Mouse (Mus musculus): ENCODE measurements around the gene Sub1.

Sub1 gene

DNA sequence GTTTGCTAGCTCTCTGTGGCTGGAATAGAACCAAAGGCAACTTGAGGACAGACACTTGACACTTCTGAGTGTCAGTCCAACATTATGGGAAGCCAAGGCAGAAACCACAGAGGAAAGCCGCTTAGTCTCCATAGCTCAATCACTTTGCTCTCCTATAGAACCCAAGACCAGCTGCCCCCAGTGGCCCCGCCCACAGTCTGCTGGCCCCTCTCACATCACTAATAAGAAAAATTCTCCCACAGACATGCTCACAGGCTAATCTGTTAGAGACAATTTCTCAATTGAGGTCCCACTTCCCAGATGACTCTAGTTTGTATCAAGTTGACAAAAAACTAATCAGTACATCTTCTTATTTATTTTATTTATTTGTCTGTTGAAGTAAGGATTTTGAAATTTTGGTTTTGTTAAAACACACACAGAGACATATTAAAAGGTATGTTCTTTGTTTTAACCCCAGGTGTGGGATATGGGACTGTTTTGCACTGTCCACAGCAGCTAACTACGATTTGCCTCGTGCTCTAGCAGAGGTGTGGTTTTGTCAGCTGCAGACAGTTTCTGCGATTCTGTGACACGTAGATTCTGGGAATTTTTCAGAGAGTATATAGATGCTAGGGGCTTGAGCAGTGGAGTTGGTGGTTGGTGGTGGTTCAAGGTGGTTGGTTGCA is 16.9 kb upstream of the Sub1 start:
- DNase-seq (ENCODE audit: low read depth, low spot score): no peak

DNA sequence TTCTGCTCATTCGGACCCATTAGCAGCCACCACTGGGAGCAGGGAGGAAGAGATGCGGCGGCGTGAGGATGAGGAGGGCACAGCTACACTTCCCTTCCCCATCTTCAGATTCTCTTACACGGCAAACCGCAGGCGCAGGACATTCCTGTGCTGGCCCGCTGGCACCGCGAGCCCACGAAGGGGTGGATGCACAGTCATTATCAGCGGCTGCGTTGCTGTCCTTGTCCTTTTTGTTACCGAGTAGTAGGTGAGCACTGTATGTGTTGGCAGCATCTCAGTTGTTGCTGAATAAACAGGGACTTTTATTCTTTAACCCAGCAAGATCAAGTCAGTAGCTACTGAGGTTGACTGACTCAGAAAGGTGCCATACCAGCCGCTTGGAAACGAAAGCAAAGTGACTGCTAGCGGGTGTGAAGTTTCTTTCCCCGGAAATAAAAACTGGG is 13.8 kb upstream of the Sub1 start:
- DNase-seq (ENCODE audit: low read depth, low spot score): no peak

DNA sequence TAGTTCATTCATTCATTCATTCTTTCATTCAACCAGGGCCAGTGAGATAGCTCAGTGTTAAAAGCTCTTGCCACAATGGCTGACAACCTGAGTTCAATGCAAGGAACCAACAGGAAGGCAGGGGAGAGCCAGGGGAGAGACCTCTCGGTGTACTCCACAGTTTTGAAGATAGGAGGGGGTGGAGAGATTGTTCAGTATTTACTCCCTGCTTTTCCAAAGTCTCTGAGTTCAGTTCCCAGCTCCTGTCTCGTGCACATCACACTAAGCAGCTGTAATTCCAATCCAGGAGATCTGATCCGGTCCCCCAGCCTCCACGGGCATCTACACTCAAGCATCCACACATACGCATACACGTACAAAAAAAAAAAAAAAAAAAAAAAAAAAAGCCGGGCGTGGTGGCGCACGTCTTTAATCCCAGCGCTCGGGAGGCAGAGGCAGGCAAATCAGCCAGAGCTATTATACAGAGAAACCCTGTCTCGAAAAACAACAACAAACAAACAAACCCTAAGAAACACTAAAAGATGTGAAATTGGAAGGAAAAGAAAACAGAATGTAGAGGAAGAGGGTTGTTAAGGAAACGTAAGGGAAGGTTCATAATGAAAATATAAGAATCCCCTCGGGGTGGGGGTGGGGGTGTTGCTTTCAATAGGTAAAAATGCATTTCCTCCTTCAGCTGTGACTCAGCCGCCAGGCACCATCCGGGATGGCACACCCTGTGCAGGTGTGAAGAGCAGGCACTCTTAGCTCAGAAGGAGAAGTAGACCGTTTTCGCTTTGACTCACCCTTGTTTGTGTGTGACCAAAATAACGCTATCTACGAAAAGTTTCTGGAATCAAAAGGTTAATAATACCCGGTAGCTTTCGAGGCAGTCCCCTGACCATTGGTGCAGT is 13.2 kb upstream of the Sub1 start:
- DNase-seq (ENCODE audit: low read depth, low spot score): no peak

DNA sequence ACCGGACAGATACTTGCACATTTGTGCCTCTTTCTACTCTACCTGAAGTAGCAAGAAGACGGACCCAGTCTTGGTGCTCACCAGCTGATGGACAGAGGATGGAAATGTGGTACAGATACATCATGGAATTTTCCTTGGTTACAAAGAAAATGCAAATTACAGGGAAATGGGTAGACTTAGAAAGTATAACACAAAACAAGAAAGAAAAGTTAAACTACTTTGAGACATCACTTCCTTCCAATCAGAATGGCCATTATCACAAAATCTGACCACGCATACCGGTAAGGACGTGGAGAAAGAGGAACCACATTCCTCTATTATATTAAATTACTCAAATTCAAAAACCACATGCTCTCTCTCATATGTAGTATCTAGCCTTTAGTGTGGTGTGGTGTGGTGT is 12.1 kb upstream of the Sub1 start:
- DNase-seq (ENCODE audit: low read depth, low spot score): no peak

DNA sequence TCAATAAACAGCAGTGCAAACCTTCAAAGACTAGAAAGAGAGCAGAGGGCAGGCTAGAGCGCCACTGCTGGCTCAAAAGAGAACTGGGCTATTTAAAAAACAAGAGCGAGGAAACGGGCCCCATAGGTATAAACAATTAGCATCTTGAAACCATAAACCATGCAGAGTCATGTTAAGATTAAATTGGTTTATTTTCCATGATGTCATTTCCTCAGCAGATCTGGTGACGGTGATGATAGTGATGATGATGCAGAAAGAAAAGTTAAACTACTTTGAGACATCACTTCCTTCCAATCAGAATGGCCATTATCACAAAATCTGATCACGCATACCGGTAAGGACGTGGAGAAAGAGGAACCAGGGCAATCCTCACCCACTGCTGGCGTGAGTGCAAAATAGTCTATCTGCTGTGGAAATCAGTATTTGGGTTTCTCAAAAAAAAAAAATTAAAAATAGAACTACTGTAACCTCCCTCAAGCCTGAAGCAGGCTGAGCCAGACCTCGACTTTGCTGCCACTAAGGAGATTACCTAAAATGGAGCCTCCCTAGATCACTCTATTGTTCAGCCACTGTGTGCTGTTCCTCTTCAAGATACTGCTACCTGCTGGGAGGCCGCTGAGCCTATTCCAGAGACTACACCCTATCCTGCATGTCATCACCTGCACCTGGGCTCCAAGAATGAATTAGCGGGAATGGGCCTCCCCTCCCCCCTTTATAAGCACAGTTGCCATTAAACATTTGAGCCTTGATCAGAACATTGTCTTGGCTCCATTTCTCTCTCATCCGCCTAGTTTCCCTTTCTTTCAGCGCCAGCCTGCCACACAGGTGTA is 11.4 kb upstream of the Sub1 start:
- no peak for DNase-seq (ENCODE audit: low read depth, low spot score)

DNA sequence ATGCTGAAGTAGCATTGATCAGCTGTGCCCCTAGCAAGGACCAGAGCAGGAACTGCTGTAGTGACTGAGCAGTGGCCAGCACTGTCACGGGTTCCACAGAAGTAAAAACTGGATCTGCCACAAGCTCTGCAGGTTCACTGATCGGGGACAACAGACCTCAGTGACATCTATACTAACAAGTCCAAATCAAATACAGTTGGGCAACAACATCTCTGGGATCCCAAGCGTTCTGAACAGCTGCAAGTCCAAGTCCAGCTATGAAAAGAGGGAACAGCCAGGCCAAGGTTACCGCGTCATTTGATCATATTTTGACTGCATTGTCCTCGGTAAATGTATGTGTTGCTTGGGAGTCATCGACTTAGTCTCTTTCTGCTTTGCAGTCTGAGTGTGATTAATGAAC is 10.6 kb upstream of the Sub1 start:
- no peak for DNase-seq (ENCODE audit: low read depth, low spot score)

DNA sequence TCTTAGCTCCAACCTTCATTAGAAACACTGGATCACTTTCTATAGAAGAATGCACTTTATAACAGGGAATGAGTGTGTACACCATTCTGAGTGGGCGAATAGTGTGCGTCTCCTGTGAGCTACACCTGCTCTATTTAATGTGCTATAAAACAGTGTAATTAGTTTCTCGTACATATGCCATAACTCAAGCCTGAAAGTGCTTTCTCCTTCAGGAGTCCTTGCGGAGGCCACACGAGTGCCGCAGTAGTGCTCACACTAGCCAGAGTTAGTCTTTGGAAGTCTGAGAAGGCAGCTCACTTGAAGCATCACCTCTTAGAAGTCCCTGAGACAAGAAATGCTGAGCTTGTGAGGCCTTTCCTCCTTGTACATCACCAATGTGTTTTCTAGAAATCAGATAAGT is 9.4 kb upstream of the Sub1 start:
- no peak for DNase-seq (ENCODE audit: low read depth, low spot score)

DNA sequence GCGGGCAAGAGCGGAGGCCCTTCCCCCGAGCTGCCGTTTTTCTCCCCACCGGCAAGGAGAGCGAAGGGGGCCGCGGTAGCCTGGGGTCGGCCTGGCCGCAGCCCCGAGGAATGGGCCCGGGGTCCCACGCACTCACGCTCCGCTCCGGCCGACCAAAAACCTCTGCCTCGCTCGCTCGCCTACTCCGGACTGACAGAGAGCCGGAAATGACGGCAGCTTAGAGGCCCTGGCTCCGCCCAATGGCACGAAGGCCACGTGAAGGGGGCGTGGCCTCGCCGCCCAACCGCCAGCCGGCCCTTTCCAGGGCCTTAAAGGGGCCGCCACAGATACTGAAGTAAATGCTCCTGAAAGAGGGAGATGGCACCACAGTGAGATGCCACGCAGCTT is 975 bp downstream of the Sub1 start:
- DNase-seq (ENCODE audit: low read depth, low spot score): peak; percentile 79

DNA sequence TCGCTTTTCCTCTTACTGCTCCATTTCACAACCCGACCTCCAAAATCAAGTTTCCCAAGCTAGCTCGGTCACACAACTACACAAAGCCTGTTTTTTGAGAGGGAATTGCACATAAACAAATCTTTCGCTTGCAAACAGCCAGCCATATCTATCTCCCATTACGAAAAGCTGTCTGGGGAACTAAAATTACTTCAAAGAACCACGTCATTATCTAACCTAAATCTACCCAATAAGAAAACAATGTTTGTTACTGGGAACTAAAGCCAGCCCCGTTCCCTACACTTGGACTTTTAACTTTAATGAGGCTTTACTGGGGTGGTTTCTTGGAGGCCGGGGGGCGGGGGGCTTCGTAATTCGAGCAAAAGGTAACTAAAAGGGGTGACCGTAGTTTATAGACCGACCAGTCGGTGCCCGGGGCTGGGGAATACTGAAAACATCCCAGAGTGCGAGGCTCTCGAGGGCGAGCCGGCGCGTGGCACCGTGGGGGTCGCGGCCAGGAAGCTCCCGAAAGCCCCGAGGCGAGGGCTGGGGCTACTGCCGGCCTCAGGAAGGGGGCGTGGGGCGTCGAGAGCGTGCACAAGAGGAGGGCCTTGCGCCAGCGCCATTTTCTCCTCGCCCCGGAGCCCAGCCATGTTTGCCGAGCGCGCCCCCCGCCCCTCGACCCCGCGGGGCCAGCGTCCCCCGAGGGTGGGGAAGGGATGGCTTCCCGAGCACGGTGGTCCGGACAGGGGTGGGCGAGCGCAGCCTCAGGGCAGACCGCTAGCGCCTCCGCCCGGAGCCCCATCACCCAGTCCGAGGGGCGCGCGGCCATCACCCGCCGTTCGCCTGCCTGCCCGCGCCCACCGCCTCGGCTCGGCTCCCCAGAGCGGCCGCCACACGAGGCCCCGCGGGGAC is 1.6 kb downstream of the Sub1 start:
- DNase-seq (ENCODE audit: low read depth, low spot score): no peak

DNA sequence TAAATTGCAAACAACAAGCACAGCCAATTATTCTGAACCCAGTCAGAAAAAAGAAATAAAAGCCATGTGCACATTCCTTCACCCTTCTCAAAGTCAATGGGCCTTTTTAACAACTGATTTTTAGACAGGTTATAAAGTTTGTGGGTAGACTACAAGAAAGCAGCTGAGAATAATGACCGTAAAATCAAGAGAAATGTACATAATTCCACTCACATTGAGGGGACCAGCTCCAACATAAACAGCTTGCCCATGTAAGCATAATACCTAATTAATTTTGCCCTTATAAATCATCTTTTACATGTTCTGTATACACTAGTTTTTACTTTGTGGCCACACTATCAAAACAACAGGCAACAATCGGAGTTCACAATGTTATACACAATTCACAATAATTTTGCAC is 2.8 kb downstream of the Sub1 start:
- no peak for DNase-seq (ENCODE audit: low read depth, low spot score)

DNA sequence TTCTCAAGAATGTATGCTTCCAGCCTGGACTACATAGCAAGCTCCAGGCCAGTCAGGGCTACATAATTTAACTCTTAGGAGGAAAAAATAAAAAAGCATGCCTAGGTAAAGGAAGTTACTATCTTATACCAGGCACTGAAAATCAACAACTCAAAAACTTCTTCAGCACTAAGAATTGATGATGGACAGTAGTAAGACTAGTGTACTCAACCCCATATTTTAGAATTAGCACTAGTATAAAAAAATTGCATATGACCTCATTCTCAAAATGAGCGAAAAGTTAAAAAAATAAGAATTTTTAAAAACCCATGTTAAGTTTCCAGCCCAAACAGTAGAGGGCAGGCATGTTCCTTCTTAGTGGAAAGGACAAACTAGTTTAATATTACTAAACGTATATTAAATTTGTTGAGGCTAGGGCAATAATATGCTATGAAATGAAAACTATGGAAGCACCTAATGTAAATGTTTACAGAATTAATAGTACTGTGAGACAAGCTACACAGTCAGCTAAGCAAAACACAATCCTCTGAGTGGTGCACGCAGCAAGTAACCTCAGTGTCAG is 5.2 kb downstream of the Sub1 start:
- DNase-seq (ENCODE audit: low read depth, low spot score): no peak

DNA sequence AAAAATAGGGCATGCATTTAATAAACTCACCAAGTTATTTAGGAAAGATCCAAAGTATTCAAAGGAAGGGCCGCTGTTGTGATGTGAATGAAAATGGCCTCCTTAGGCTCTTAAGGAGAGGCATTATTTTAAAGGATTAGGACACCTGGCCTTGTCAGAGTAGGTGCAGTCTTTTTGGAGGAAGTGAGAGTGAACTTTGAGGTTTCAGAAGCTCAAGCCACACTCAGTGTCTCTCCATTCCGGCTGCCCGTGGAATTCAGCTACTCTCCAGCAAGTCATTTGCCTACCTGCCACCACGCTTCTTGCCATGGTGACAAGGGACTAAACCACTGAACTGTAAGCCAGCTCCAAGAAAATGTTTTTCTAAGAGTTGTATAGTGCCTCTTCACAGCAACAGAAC is 8.2 kb downstream of the Sub1 start:
- DNase-seq (ENCODE audit: low read depth, low spot score): no peak

DNA sequence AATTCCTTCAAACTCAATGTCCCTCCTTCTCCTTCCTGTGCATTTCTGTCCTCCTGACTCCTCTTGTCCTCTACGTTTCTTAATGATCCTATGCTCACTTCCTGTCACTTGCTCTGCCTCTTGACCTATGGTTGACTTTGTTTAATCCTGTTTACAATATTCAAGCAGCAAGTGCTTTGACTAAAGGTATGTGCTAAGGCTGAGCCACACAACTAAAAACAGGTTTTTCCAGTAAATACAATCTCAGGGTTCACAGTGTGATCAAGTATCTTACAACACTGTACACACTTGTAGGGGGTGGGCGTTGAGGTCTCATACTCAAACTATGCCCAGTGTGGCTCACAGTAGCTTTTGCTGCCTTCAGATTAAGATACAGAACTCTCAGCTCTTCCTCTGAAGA is 8.9 kb downstream of the Sub1 start:
- no peak for DNase-seq (ENCODE audit: low read depth, low spot score)

DNA sequence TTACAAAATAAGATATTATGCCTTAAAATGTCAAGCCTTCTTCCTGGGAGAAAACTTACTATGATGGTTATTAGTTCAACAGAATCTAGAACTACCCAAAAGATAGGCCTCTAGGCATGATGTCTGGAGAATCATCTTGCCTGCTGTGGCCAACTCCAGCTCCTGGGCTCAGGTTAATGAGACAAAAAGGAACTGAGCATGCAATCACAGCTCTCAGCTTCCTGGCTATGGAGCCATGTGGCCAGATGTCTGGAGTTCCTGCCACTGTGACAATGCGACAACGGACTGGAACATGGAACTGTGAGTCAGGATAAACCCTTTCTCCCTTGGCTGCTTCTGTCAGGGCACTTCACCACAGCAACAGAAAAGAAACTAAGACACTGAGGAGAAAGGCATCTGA is 14.8 kb downstream of the Sub1 start:
- DNase-seq (ENCODE audit: low read depth, low spot score): no peak

DNA sequence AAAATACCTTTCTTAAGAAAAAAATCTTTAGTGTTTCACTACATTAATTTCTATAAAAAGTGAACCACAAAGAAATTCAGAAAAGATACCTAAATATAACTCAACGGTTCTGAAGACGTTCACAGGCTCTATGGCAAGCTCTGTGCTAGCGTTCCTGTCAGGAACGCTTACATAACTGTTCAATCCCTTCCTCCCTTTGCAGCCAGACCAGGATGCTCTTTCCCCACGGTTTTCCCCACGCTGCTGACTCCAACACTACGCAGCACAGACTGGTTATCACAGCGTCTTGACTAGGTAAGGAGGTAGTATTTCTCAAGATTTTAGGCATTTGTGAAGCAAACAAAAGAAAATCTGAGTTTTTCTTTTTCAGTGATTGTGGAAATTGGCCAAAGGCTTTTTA is 15.3 kb downstream of the Sub1 start:
- DNase-seq (ENCODE audit: low read depth, low spot score): no peak

DNA sequence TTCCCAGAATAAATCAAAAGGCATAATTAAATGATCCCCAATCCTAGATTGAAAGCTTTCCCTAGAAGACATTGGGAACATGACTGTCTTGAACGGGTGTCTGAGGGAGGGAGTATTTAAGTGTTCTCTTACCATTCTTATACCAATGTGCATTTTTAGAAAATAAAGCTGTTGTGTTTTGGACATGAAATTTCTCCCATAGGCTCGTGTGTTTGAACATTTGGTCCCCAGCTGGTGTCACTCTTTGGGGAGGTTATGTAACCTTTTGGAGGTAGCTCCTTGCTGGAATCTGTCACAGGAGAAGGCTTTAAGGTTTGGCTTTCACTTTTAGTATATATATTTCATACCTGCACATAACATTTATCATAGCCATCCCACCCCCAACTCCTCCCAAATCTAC is 18.6 kb downstream of the Sub1 start:
- DNase-seq (ENCODE audit: low read depth, low spot score): no peak

DNA sequence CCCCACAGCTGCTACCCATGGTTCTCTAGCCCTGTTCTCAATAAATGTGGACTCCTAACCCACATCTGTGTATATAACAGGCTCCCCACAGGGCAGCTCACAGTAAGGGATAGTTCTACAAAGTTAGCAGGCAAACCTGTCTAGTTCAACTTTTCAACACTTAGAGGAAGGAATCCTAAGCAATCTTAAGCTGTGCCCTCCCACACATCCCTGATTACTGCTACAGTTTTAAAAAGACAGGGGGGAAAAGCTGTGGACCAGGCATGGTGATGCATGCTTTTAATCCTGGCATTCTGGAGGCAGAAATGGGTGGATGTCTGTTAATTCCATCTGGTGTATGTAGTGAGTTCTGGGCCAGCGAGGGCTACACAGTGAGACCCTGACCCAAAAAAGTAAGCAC is 19.7 kb downstream of the Sub1 start:
- no peak for DNase-seq (ENCODE audit: low read depth, low spot score)

DNA sequence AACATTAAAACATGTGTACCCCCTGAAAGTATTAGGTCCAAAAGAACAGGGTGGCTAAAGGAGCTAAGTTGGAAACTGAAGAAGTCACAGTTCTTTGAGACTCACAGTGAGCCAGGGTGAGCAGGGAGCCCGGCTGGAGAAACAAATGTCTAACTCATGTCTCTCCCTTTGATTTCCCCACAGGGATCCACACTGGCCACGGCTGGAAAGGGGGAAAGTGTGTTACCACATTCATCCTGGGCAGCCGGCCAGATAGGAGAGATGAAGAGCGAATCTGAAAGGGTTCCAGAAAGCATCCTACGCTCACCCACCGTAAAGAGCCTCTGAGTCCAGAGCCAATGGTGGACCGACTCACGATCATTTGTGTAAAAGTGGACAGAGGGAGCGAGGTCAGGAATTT is 20.9 kb downstream of the Sub1 start:
- DNase-seq (ENCODE audit: low read depth, low spot score): no peak

DNA sequence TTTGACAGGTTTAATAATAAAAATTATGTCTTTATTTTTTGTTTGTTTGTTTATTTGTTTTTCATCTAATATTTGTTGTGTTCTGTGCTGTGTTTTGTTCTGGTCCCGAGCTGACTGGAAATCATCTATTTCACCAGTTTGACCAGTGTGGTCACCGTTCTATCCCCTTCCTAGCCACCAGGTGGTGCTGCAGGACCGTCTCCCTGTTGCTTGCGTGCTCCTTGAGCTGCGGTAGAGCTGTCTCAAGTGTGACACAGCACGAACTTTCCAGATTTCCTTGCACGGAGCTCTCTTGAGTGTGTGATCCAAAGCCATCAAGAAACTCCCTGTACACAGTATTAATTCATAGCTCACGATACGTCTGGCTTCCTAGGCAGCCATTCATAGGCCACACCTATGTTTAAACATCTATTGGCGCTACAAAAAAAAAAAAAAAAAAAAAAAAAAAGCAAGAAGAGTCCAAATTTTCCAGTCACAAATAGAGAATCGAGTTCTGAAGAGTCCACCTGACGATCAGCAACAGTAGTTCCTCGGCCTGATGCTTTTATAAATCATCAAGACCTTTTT is 24.8 kb downstream of the Sub1 start:
- DNase-seq (ENCODE audit: low read depth, low spot score): peak; percentile 57

DNA sequence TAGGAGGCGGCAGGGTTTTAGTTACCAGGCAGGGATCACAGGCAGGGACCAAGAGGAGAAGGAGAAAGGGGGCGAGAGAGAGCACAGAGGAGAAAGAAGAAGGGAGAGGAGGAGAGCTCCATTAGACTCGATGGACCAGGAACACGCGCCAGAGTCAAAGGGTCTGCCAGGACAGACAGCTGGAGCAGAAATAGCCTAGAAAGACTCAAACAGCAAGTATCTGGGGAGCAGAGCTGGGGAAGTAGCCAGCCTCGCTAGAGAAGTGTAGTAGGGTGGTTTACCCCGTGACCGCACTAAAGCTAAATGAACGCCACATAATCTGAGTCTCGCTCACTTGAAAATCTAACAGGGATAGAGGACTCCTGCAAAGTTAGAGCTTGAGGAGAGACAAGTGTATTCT is 26.2 kb downstream of the Sub1 start:
- DNase-seq (ENCODE audit: low read depth, low spot score): no peak

DNA sequence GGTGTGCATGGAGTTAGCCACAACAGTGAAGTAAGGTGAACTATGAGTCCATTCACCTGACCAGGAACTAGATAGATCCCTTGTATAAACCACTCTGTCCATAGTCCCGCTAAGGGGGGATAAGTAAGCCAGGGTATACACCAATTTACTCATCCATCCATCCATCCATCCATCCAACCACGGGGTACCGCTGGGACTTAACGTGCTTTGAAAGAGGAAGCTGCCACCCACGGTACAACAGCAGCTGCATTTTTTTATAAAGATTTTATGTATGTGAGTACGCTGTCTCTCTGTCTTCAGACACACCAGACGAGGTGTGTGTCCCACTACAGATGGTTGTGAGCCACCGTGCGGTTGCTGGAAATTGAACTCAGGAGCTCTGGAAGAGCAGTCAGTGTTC is 27.9 kb downstream of the Sub1 start:
- no peak for DNase-seq (ENCODE audit: low read depth, low spot score)
